Mouse (Mus musculus): Measurements from ENCODE around the gene Pglyrp1. TPM values are rescaled to one million over a fixed set of nuclear protein-coding genes. Genes with fewer than 3 reads are reported as not detected.
"Not testable (repeated sequence)": the region's sequence is repeated elsewhere in the genome, so short reads cannot be mapped to it uniquely, and the experiment has no call there.

Pglyrp1 gene
- 141 and 155 TPM in 2 replicates for polyA plus RNA-seq (2015; fragmentation: Nextera tagmentation; extraction: Ambion mirVana)

- ATAC-seq; H3K4me1 ChIP-seq (replicated peaks; ENCODE audit: control insufficient read depth, insufficient read depth, low read length); H3K9me3 ChIP-seq (ENCODE audit: control insufficient read depth); H3K27ac ChIP-seq (ENCODE audit: low read depth, low read length); H3K27me3 ChIP-seq (replicated peaks; ENCODE audit: control insufficient read depth, insufficient read depth, low read length); H3K9ac ChIP-seq (ENCODE audit: low read depth, low read length); H3K4me2 ChIP-seq (replicated peaks; ENCODE audit: low read depth); H3K4me3 ChIP-seq (ENCODE audit: low read depth, low read length); H3K36me3 ChIP-seq (ENCODE audit: control insufficient read depth, insufficient read depth): not testable (repeated sequence)
- WGBS = no CpG with 5 or more reads among the region's 8 CpGs
These were observed at the start of gene Pglyrp1 for GRCm38 (mm10) chr7:18871031-18871430. Gene Pglyrp1, plus strand, starts transcription at chr7:18871331.

- no peaks in the 10 kb centered on the region for H3K4me1 ChIP-seq (replicated peaks; ENCODE audit: control insufficient read depth, insufficient read depth, low read length)
- H3K9ac ChIP-seq (ENCODE audit: low read depth, low read length) = no peak within 1 kb of the TSS
- H3K27ac ChIP-seq (ENCODE audit: low read depth, low read length) = no peak within 1 kb of the TSS
- no peaks in the 10 kb centered on the region for H3K27me3 ChIP-seq (replicated peaks; ENCODE audit: control insufficient read depth, insufficient read depth, low read length)
- 64% methylated on average over 3 of the region's 3 CpGs for WGBS
- no peak for ATAC-seq
- TF ChIP-seq CTCF (IDR thresholded peaks at IDR 0.05; ENCODE audit: low read depth) = no peak
- no peak within 1 kb of the TSS for H3K4me2 ChIP-seq (replicated peaks; ENCODE audit: low read depth)
- no peaks in the 10 kb centered on the region for H3K36me3 ChIP-seq (ENCODE audit: control insufficient read depth, insufficient read depth)
- H3K9me3 ChIP-seq (ENCODE audit: control insufficient read depth) = no peaks in the 10 kb centered on the region
- H3K4me3 ChIP-seq (ENCODE audit: low read depth, low read length) = no peak within 1 kb of the TSS
These were observed 49.6 kb upstream of the Pglyrp1 start, which contains the start of gene Psg17 for GRCm38 (mm10) chr7:18821507-18821906. Gene Psg17, minus strand, starts transcription at chr7:18821607.

- TF ChIP-seq CTCF (IDR thresholded peaks at IDR 0.05; ENCODE audit: low read depth) = no peak
- Histone ChIP-seq H3K27me3 (replicated peaks; ENCODE audit: control insufficient read depth, insufficient read depth, low read length) (no peaks in the 10 kb centered on the region), H3K9ac (ENCODE audit: low read depth, low read length) (no peak overlapping the region), H3K4me1 (replicated peaks; ENCODE audit: control insufficient read depth, insufficient read depth, low read length) (no peaks in the 10 kb centered on the region), H3K27ac (ENCODE audit: low read depth, low read length) (no peak overlapping the region), H3K4me2 (replicated peaks; ENCODE audit: low read depth) (no peak overlapping the region), H3K4me3 (ENCODE audit: low read depth, low read length) (no peak overlapping the region), H3K36me3 (ENCODE audit: control insufficient read depth, insufficient read depth) (no peaks in the 10 kb centered on the region), H3K9me3 (ENCODE audit: control insufficient read depth) (no peaks in the 10 kb centered on the region)
- 51% methylated on average over 26 of the region's 26 CpGs for WGBS
- ATAC-seq = peak; percentile 70; the same call in 1 of the 2 replicates
These were observed 43.2 kb upstream of the Pglyrp1 start for GRCm38 (mm10) chr7:18827792-18828546.

- ATAC-seq = no peak
- Histone ChIP-seq H3K4me1 (replicated peaks; ENCODE audit: control insufficient read depth, insufficient read depth, low read length) (no peaks in the 10 kb centered on the region), H3K9ac (ENCODE audit: low read depth, low read length) (no peak overlapping the region), H3K9me3 (ENCODE audit: control insufficient read depth) (0 out of 2 replicates have a peak, but pooled peaks cover 3% of the 10 kb centered on the region), H3K27ac (ENCODE audit: low read depth, low read length) (no peak overlapping the region), H3K27me3 (replicated peaks; ENCODE audit: control insufficient read depth, insufficient read depth, low read length) (no peaks in the 10 kb centered on the region), H3K4me3 (ENCODE audit: low read depth, low read length) (no peak overlapping the region), H3K36me3 (ENCODE audit: control insufficient read depth, insufficient read depth) (no peaks in the 10 kb centered on the region), H3K4me2 (replicated peaks; ENCODE audit: low read depth) (no peak overlapping the region)
- 70% methylated on average over 9 of the region's 9 CpGs for WGBS
- peak; percentile 68 for TF ChIP-seq CTCF (IDR thresholded peaks at IDR 0.05; ENCODE audit: low read depth)
These were observed 42.5 kb upstream of the Pglyrp1 start for GRCm38 (mm10) chr7:18828592-18828991.

GRCm38 (mm10) chr7:18829545-18829944, 41.6 kb upstream of the Pglyrp1 start:
- ATAC-seq = no peak
- H3K27me3 ChIP-seq (replicated peaks; ENCODE audit: control insufficient read depth, insufficient read depth, low read length) = no peaks in the 10 kb centered on the region
- no peak overlapping the region for H3K4me3 ChIP-seq (ENCODE audit: low read depth, low read length)
- no peak overlapping the region for H3K9ac ChIP-seq (ENCODE audit: low read depth, low read length)
- 0 out of 2 replicates have a peak, but pooled peaks cover 3% of the 10 kb centered on the region for H3K9me3 ChIP-seq (ENCODE audit: control insufficient read depth)
- H3K27ac ChIP-seq (ENCODE audit: low read depth, low read length) = no peak overlapping the region
- 89% methylated on average over 7 of the region's 7 CpGs for WGBS
- TF ChIP-seq CTCF (IDR thresholded peaks at IDR 0.05; ENCODE audit: low read depth) = no peak
- no peaks in the 10 kb centered on the region for H3K36me3 ChIP-seq (ENCODE audit: control insufficient read depth, insufficient read depth)
- no peak overlapping the region for H3K4me2 ChIP-seq (replicated peaks; ENCODE audit: low read depth)
- no peaks in the 10 kb centered on the region for H3K4me1 ChIP-seq (replicated peaks; ENCODE audit: control insufficient read depth, insufficient read depth, low read length)

- H3K4me3 ChIP-seq (ENCODE audit: low read depth, low read length) = no peak overlapping the region
- no peak overlapping the region for H3K9ac ChIP-seq (ENCODE audit: low read depth, low read length)
- no peaks in the 10 kb centered on the region for H3K27me3 ChIP-seq (replicated peaks; ENCODE audit: control insufficient read depth, insufficient read depth, low read length)
- no peak for ATAC-seq
- H3K9me3 ChIP-seq (ENCODE audit: control insufficient read depth) = 0 out of 2 replicates have a peak, but pooled peaks cover 3% of the 10 kb centered on the region
- no peak overlapping the region for H3K27ac ChIP-seq (ENCODE audit: low read depth, low read length)
- H3K4me2 ChIP-seq (replicated peaks; ENCODE audit: low read depth) = no peak overlapping the region
- TF ChIP-seq CTCF (IDR thresholded peaks at IDR 0.05; ENCODE audit: low read depth) = peak; percentile 48
- H3K36me3 ChIP-seq (ENCODE audit: control insufficient read depth, insufficient read depth) = no peaks in the 10 kb centered on the region
- WGBS = 53% methylated on average over 13 of the region's 13 CpGs
- H3K4me1 ChIP-seq (replicated peaks; ENCODE audit: control insufficient read depth, insufficient read depth, low read length) = no peaks in the 10 kb centered on the region
These were observed 38.8 kb upstream of the Pglyrp1 start for GRCm38 (mm10) chr7:18832298-18832697.
